8 mouse cellular contexts compared by ENCODE assay signal in the genomic region with DNA sequence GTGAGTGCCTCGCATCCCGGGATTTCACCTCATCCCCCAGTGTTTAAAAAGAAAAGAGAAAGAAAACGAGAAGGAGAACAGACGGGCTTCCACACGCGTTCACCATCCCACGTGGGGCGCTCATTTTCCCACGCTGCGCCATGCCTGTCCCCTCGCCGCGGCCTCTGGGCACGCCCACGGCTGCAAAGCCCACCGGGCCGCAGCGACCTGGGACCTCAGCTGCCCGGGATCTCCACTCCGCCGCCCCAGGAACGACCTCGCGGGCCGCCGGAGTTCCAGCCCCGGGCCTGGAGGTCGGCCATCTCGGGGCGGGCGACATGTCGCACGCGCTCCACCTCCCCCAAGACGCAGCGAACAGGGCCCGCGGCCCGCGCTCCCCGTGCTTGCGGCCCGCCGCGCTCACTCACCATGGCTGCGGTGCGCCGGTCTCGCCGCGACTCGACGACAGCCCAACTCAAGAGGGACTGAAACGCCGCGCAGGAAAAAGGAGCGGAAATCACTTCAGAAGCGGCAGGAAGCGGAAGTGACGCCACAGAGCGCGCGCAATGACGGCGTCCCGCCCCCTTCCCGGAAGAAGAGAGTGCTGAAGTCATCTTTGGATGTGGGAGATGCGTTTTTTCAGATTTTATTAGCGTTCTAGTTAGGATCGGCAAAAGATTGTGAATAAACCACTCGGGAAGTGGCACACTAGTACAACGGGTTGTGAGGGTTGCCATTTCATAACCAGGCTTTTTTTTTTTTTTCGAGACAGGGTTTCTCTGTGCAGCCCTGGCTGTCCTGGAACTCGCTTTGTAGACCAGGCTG. TPM values are rescaled to one million over a fixed set of nuclear protein-coding genes. Genes with fewer than 3 reads are reported as not detected.
DNase-seq lines count a peak whose midpoint lies in the region; ATAC-seq and TF ChIP-seq lines count a peak whose summit lies in the region.

A gene (minus strand): TSS at position 519 of the 804 bp plus-strand sequence.

- dilution Hi-C loops in CH12.LX (cut with MboI; ENCODE audit: extremely low pct_ligation_motif_present, extremely low pct_unique_long_range_greater_than_20kb, low sequenced_read_pairs) = no loop called here

- DNase-seq in CH12.LX (ENCODE audit: extremely low read depth) = peak; percentile 87
- DNase-seq in c-Kit-positive CD71-positive TER-119-positive erythroid progenitor cells, embryonic 14.5 days (ENCODE audit: low spot score) = peak; percentile 79
- DNase-seq in heart, postnatal 10 days = peak; percentile 95 to 96
- DNase-seq in large intestine, adult 2 months (ENCODE audit: low read depth, low spot score) = peak; percentile 42
- peak; percentile 94 for DNase-seq in liver, postnatal 0 days
- DNase-seq in testis, postnatal 10 days (ENCODE audit: low spot score) = peak; percentile 94

- peaks cover 16 to 27% of the 10 kb centered on the region in 2 experiments for H3K36me3 ChIP-seq in CH12.LX (replicated peaks in 1 of 2; ENCODE audit: control insufficient read depth in 1 of 2, insufficient read depth in 1 of 2, low read length in 1 of 2)
- H3K36me3 ChIP-seq in forebrain, embryonic 13.5 days (ENCODE audit: poor library complexity, severe bottlenecking) = peaks cover 17% of the 10 kb centered on the region
- peaks cover 15% of the 10 kb centered on the region for H3K36me3 ChIP-seq in liver, postnatal 0 days (replicated peaks; ENCODE audit: insufficient read depth, low read length)
- peaks cover 6% of the 10 kb centered on the region; the same call in 1 of the 2 replicates for H3K36me3 ChIP-seq in neural tube, embryonic 14.5 days (ENCODE audit: control insufficient read depth, insufficient read depth, low read length)

- H3K27ac ChIP-seq in CH12.LX (ENCODE audit: insufficient read depth, low read depth) = peak within 1 kb of the TSS; percentile 67
- peak within 1 kb of the TSS; percentile 88 for H3K27ac ChIP-seq in forebrain, embryonic 13.5 days
- H3K27ac ChIP-seq in liver, postnatal 0 days (ENCODE audit: low read depth) = peak within 1 kb of the TSS; percentile 93
- peak within 1 kb of the TSS; percentile 89 for H3K27ac ChIP-seq in neural tube, embryonic 14.5 days (ENCODE audit: low read depth, low read length)

- WGBS in forebrain, embryonic 13.5 days = under 1% methylated on average over 72 of the region's 74 CpGs
- under 1% methylated on average over 74 of the region's 74 CpGs for WGBS in large intestine, adult 2 months
- WGBS in liver, postnatal 0 days (ENCODE audit: insufficient replicate concordance) = 4% methylated on average over 71 of the region's 74 CpGs
- WGBS in neural tube, embryonic 14.5 days = under 1% methylated on average over 73 of the region's 74 CpGs

- in situ Hi-C loops in CH12.LX (cut with MboI; ENCODE audit: low pct_ligation_motif_present, low pct_unique_long_range_greater_than_20kb, low sequenced_read_pairs) = no loop called here

- peak; percentile 93 for ATAC-seq in forebrain, embryonic 13.5 days
- ATAC-seq in liver, postnatal 0 days = peak; percentile 83
- peak; percentile 92 for ATAC-seq in neural tube, embryonic 14.5 days (ENCODE audit: low read depth)

- no peak for TF ChIP-seq RAD21 in CH12.LX (IDR thresholded peaks at IDR 0.05; ENCODE audit: low read depth, low read length)

- peak; percentile 90 for TF ChIP-seq POLR2A in CH12.LX (IDR thresholded peaks at IDR 0.05; ENCODE audit: low read depth, low read length)

- no peaks in the 10 kb centered on the region for H3K9me3 ChIP-seq in CH12.LX (replicated peaks; ENCODE audit: low read length)
- H3K9me3 ChIP-seq in forebrain, embryonic 13.5 days (replicated peaks) = no peaks in the 10 kb centered on the region
- no peaks in the 10 kb centered on the region for H3K9me3 ChIP-seq in liver, postnatal 0 days (ENCODE audit: low read length)
- no peaks in the 10 kb centered on the region for H3K9me3 ChIP-seq in neural tube, embryonic 14.5 days (ENCODE audit: control insufficient read depth, low read length)

- TF ChIP-seq CTCF in CH12.LX (conservative IDR thresholded peaks at IDR 0.05 in 1 of 2, IDR thresholded peaks at IDR 0.05 in 1 of 2; ENCODE audit: low read depth in 2 of 2, low read length in 2 of 2) = no peak
- no peak for TF ChIP-seq CTCF in liver, postnatal 0 days (IDR thresholded peaks at IDR 0.05; ENCODE audit: low read depth)

- peak within 1 kb of the TSS; percentile 93 to 97 (median 96) for H3K4me3 ChIP-seq in CH12.LX (replicated peaks in 1 of 3; ENCODE audit: low read depth in 2 of 3, low read length in 2 of 3, poor library complexity in 1 of 3)
- peak within 1 kb of the TSS; percentile 100 for H3K4me3 ChIP-seq in forebrain, embryonic 13.5 days
- H3K4me3 ChIP-seq in liver, postnatal 0 days (ENCODE audit: low read depth, low read length) = peak within 1 kb of the TSS; percentile 80
- peak within 1 kb of the TSS; percentile 96 for H3K4me3 ChIP-seq in neural tube, embryonic 14.5 days (ENCODE audit: low read depth, low read length)

- peaks cover 14% of the 10 kb centered on the region for H3K27me3 ChIP-seq in CH12.LX (replicated peaks)
- H3K27me3 ChIP-seq in forebrain, embryonic 13.5 days = no peaks in the 10 kb centered on the region
- H3K27me3 ChIP-seq in liver, postnatal 0 days (ENCODE audit: insufficient read depth, low read length) = no peaks in the 10 kb centered on the region
- H3K27me3 ChIP-seq in neural tube, embryonic 14.5 days (ENCODE audit: control insufficient read depth, insufficient read depth, low read length) = no peaks in the 10 kb centered on the region

- peaks cover 50% of the 10 kb centered on the region for H3K79me2 ChIP-seq in CH12.LX (replicated peaks; ENCODE audit: control insufficient read depth, extremely low read depth, insufficient read depth, poor library complexity, severe bottlenecking)

- peak within 1 kb of the TSS; percentile 85 for H3K9ac ChIP-seq in CH12.LX (ENCODE audit: insufficient read depth, low read depth)
- peak within 1 kb of the TSS; percentile 97 for H3K9ac ChIP-seq in forebrain, embryonic 13.5 days
- H3K9ac ChIP-seq in liver, postnatal 0 days (replicated peaks) = peak within 1 kb of the TSS; percentile 84
- peak within 1 kb of the TSS; percentile 88 for H3K9ac ChIP-seq in neural tube, embryonic 14.5 days (replicated peaks; ENCODE audit: low read depth, low read length)

- intact Hi-C loops in heart, postnatal 10 days (cut with DNase I) = no loop called here

- TF ChIP-seq EP300 in CH12.LX (IDR thresholded peaks at IDR 0.05; ENCODE audit: low read length) = no peak
- peak; percentile 24; the same call in 1 of the 2 replicates for TF ChIP-seq EP300 in liver, postnatal 0 days (IDR thresholded peaks at IDR 0.05; ENCODE audit: low read depth)

- peaks cover 2 to 21% of the 10 kb centered on the region in 2 experiments; a peak in 3 of 4 replicates for H3K4me1 ChIP-seq in CH12.LX (ENCODE audit: control insufficient read depth in 1 of 2, insufficient read depth in 2 of 2)
- H3K4me1 ChIP-seq in forebrain, embryonic 13.5 days = peaks cover 32% of the 10 kb centered on the region
- H3K4me1 ChIP-seq in liver, postnatal 0 days (ENCODE audit: insufficient read depth) = peaks cover 21% of the 10 kb centered on the region
- peaks cover 11% of the 10 kb centered on the region for H3K4me1 ChIP-seq in neural tube, embryonic 14.5 days (ENCODE audit: control insufficient read depth, insufficient read depth, low read length)

- H3K4me2 ChIP-seq in CH12.LX (ENCODE audit: insufficient read depth, low read depth, poor library complexity, severe bottlenecking) = peak within 1 kb of the TSS; percentile 76
- H3K4me2 ChIP-seq in forebrain, embryonic 13.5 days = peak within 1 kb of the TSS; percentile 98
- peak within 1 kb of the TSS; percentile 98 for H3K4me2 ChIP-seq in liver, postnatal 0 days (ENCODE audit: low read depth, low read length)
- H3K4me2 ChIP-seq in neural tube, embryonic 14.5 days (ENCODE audit: low read depth, low read length) = peak within 1 kb of the TSS; percentile 97

TF ChIP-seq in CH12.LX, 34 proteins besides CTCF, POLR2A, EP300 and RAD21 (continues in another document):
- TF ChIP-seq MXI1 (IDR thresholded peaks at IDR 0.05; ENCODE audit: low read depth, low read length) = peak; percentile 91
- TF ChIP-seq RCOR1 (conservative IDR thresholded peaks at IDR 0.05; ENCODE audit: low read depth, low read length) = no peak
- TF ChIP-seq CHD1 (IDR thresholded peaks at IDR 0.05; ENCODE audit: low read depth, low read length) = no peak; the same call in 1 of the 2 replicates
- TF ChIP-seq JUN (IDR thresholded peaks at IDR 0.05; ENCODE audit: insufficient read depth, low read depth, low read length) = peak; percentile 5; the same call in 1 of the 2 replicates
- no peak for TF ChIP-seq ETS1 (conservative IDR thresholded peaks at IDR 0.05; ENCODE audit: low read depth, low read length)
- TF ChIP-seq ZNF384 (IDR thresholded peaks at IDR 0.05; ENCODE audit: low read depth, low read length) = peak; percentile 67; the same call in 1 of the 2 replicates
- no peak for TF ChIP-seq MAFK (IDR thresholded peaks at IDR 0.05; ENCODE audit: insufficient replicate concordance, low read length)
- peak; percentile 61 for TF ChIP-seq NRF1 (IDR thresholded peaks at IDR 0.05; ENCODE audit: low read depth, low read length)
- TF ChIP-seq TBP (conservative IDR thresholded peaks at IDR 0.05; ENCODE audit: low read depth, low read length) = peak; percentile 74
- TF ChIP-seq PAX5 (IDR thresholded peaks at IDR 0.05; ENCODE audit: low read length) = no peak
- peak; percentile 86 for TF ChIP-seq MYC (IDR thresholded peaks at IDR 0.05; ENCODE audit: low read depth, low read length)
- peak; percentile 95 for TF ChIP-seq ELF1 (IDR thresholded peaks at IDR 0.05; ENCODE audit: low read depth, low read length)
- peak; percentile 84; the same call in 1 of the 2 replicates for TF ChIP-seq KAT2A (IDR thresholded peaks at IDR 0.05; ENCODE audit: insufficient replicate concordance, low read length)
- 0 out of 2 replicates have a peak, but pooled peaks have one; percentile 23 for TF ChIP-seq MEF2A (IDR thresholded peaks at IDR 0.05; ENCODE audit: borderline replicate concordance, low read depth, low read length)
- TF ChIP-seq IRF4 (IDR thresholded peaks at IDR 0.05; ENCODE audit: low read depth, low read length) = peak; percentile 55; the same call in 1 of the 2 replicates
- peak; percentile 86 for TF ChIP-seq HCFC1 (IDR thresholded peaks at IDR 0.05; ENCODE audit: low read depth, low read length)
- peak; percentile 91; the same call in 1 of the 2 replicates for TF ChIP-seq E2F4 (IDR thresholded peaks at IDR 0.05; ENCODE audit: insufficient replicate concordance, low read depth, low read length)

RNA-seq across cellular contexts. Expression of the gene that starts here (rescaled TPM):
- total RNA-seq in CH12.LX (2012; rRNA removed) (167 and 225 TPM in 2 replicates), CH12.LX (2014; rRNA removed) (558 and 575 TPM in 2 replicates)
- polyA plus RNA-seq in CH12.LX (2012; ENCODE audit: insufficient read length, low read depth) = 433 and 587 TPM in 2 replicates
- polyA plus RNA-seq in forebrain, embryonic 13.5 days (2015; fragmentation: Nextera tagmentation; extraction: Ambion mirVana) = 270 and 290 TPM in 2 replicates
- total RNA-seq in heart, postnatal 10 days (2021) = 10 to 100 TPM; 55.3 to 57.3 TPM
- 57.3 and 58.4 TPM in 2 replicates for polyA plus RNA-seq in large intestine, adult 2 months (2012; rRNA removed)
- 84.6 and 92.1 TPM in 2 replicates for polyA plus RNA-seq in liver, postnatal 0 days (2015; fragmentation: Nextera tagmentation; extraction: Ambion mirVana)
- 231 and 251 TPM in 2 replicates for polyA plus RNA-seq in neural tube, embryonic 14.5 days (2014; fragmentation: Nextera tagmentation; extraction: Ambion mirVana)

Comparison
In these comparisons a context has a peak if more than half of its experiments do, and no peak if none do; other contexts are left out.
1. Peak in every context shown above with its lines: DNase-seq, ATAC-seq, H3K4me3 ChIP-seq and H3K27ac ChIP-seq.
2. DNase-seq: peak in every context shown above with its lines; median percentile 96 in heart, postnatal 10 days; 94 in liver, postnatal 0 days; 94 in testis, postnatal 10 days; 87 in CH12.LX; 79 in c-Kit-positive CD71-positive TER-119-positive erythroid progenitor cells, embryonic 14.5 days; 42 in large intestine, adult 2 months.